Mouse (Mus musculus) layer of hippocampus, adult 9-10 months (tissue): ENCODE results near the gene Gpn2.
A peak's percentile ranks its signal among the peaks of the same experiment; 100 is the strongest.

Experiments
- DNase-seq: peaks from one replicate; pipeline ENCODE4 v3.0.0; 2022; ENCODE audit warnings: low spot score

Gpn2 gene

DNA sequence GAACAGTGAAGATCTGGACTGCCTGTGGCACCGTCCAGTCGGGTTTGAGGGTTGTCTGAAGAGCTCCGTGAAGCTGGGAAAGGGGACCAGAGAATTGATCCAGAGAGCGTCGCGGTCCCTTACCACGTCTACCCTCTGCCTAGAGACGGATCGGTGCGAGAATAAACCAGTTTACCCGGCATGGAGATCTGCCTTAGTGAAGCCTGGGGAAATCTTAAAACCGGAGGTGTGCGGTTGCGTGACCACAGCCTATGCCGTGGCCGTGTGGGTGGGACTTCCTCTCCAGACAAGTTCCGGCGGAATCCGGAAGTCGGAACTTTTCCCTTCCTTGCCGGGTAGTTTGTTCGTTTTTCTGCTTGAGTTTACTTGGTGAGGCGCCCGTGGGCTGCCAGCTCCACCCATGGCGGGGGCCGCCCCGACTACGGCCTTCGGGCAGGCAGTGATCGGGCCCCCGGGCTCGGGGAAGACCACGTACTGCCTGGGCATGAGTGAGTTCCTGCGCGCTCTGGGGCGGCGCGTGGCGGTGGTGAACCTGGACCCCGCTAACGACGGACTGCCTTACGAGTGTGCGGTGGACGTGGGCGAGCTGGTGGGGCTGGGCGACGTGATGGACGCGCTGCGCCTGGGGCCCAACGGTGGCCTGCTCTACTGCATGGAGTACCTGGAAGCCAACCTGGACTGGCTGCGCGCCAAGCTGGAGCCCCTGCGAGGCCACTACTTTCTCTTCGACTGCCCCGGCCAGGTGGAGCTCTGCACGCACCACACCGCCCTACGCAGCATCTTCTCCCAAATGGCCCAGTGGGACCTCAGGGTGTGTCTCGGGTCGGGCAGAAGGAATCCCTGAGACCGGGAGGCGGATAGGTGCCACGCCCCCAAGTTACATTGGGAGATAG lies at the start of gene Gpn2:
Gpn2 (plus strand) TSS at position 304 of the 893 bp plus-strand sequence.
- DNase-seq, result peak; percentile 50

GRCm38 (mm10) chr4:133536081-133536480 lies 48.1 kb upstream of the Gpn2 start:
- DNase-seq, result no peak

- DNase-seq, result no peak
Measured at GRCm38 (mm10) chr4:133536652-133537051, 47.5 kb upstream of the Gpn2 start.

DNA sequence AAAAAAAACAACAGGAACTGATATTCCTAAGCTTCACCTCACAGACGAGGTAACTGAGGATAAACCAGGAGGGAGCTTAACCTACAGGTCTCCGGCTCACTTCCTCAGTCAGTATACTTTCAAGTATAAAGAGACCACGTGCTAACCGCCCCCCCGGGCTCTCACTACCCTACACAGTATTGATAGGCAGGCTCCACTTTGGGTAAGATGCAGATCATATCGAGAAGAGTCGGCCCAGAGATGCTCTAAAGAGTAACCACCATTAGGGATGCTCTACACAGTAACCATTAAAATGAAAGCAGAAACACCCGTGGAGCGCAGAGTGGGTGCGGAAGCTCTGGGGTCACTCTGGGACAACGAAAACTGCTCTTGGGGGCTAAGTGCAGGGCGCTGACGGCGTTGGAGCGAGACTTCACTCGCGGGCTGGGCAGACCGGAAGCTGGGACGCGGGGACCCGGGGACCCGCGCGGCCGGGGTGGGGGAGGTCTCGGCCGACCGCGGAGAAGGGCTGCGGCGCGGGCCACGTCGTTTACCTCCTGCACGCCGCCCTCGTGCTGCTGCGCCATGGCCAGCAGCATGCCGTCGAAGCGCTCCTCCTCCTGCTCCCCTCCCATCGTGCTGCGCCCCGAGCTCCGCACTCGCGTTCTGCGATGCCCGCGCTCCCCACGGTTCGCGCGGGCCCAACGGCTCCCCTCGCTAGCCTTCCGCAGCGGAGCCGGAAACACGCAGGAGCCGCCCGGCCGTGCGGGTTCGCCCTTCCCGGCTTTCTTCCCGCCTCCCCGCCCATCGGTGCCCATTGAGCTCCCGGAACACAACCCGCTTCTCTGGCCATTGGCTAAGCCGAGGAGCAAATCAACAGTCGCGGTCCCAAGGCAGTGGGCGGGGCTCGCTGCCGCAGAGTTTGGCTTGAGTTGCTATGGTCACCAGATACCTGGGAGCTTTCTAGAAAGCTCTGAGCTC lies 38.6 kb upstream of the Gpn2 start, which contains the start of gene Nudc:
Nudc (minus strand) TSS at position 725 of the 960 bp plus-strand sequence.
- DNase-seq, result peak; percentile 82

DNA sequence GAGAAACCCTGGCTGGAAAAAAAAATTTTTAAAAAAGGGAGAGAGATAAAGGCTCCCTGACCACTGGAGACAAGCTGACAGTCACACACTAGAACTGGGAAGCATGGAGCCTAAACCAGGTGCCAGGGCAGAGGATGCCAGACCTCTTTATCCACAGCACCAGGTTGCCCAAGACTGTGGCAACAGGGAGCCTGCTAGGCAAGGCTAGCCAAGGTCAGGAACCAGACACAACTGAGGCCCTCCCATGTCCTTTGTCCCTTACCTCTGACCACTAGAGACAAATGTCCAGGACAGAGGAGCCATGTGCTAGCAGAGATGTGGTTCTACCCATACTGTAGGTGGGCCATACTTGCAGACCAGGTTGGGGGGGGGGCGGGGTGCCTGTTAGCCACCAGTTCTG lies 32.1 kb upstream of the Gpn2 start:
- DNase-seq, result no peak

- DNase-seq, result no peak
Measured at GRCm38 (mm10) chr4:133552768-133553447, 31.3 kb upstream of the Gpn2 start, which contains the start of gene Nr0b2. Gene Nr0b2 (plus strand): TSS chr4:133553376.

GRCm38 (mm10) chr4:133553448-133554330 lies 30.5 kb upstream of the Gpn2 start:
- no peak for DNase-seq

DNA sequence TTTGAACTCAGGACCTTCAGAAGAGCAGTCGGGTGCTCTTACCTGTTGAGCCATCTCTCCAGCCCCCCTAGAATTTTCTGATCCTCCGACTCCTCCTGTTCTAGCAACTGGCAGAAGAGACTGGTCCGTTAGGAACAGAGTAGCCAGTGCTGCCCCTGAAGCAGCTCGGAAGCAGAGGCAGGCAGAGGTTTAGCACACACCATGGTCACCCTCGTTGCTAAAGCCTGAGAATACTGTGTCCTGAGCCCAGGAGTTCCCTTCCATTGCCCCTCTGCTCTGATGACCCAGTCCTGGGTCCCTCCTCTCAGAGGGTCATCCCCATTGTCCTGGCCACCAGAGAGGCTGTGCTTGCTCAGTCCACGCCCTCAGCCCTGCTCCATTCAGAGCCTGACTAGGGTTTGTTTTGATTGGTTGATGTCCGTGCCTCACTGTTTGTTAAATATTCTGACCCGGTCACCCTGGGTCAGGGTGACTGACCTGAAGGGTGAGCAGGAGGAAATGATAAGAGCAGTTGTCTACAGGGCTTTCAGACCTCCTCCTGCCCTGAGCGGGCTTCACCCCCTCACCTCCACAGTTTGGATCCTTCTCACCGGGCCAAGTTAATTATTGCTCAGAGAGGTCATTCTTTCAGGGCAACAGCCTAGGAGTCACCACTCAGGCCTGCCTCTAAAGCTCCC lies 27.0 kb upstream of the Gpn2 start:
- no peak for DNase-seq

DNA sequence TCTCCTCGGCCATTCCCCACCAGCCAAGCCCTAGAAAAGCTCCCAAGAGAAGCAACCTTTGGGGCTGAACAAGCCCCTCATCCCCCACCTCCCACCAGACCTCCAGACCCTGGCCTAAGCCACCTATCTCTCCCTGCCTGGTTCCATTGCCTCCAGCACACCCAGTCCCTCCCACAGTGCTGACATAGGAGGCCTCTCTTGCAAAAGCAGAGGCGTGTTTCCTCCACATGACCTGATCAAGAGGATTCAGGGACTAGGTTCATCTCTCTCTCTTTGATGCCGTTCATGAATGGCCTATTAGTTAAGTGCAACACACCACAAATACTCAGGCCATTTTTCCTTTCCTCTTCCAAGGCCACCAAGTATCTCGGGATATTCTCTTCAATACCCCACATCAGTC lies 24.3 kb upstream of the Gpn2 start:
- no peak for DNase-seq

- DNase-seq, result no peak
Measured at GRCm38 (mm10) chr4:133561622-133562021, 22.5 kb upstream of the Gpn2 start.

DNA sequence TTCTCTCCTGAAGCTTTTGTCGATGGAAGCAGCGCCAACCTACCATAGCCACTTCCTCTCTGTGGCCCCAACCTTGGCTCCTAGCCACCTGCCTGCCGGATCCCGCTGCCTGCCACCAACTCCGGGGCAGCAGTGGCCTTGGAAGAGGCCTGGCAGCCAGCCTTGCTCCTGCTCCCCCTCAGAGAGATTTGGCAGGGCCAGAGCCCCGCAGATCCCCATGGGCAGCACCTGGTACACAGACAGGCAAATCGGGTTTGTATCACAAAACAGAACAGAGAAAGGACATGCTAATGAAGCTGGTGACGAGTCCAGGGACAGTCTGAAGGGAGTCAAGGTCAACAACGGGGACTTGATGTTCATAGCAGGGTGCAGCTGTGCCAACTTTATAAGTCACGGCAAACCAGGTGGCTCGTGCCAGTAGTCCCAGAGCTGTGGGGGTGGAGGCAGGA lies 21.0 kb upstream of the Gpn2 start:
- no peak for DNase-seq

DNA sequence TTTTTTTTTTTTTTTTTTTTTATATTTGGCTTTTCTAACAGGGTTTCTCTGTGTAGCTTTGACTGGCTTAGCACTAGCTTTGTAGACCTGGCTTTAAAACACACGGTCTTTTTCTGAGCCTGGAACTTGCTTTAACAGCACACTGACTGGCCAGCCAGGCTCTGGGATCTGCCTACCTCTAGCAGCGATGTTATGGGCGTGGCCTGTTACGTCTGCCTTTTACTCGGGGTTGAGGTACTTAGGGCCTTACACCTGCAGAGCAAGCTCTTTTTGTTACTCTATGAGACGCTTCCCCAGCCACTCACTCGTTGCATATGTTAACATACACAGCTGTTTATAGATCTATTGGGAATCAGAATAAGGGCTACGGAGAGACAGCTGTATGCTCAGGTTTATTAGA lies 16.9 kb upstream of the Gpn2 start:
- no peak for DNase-seq

DNA sequence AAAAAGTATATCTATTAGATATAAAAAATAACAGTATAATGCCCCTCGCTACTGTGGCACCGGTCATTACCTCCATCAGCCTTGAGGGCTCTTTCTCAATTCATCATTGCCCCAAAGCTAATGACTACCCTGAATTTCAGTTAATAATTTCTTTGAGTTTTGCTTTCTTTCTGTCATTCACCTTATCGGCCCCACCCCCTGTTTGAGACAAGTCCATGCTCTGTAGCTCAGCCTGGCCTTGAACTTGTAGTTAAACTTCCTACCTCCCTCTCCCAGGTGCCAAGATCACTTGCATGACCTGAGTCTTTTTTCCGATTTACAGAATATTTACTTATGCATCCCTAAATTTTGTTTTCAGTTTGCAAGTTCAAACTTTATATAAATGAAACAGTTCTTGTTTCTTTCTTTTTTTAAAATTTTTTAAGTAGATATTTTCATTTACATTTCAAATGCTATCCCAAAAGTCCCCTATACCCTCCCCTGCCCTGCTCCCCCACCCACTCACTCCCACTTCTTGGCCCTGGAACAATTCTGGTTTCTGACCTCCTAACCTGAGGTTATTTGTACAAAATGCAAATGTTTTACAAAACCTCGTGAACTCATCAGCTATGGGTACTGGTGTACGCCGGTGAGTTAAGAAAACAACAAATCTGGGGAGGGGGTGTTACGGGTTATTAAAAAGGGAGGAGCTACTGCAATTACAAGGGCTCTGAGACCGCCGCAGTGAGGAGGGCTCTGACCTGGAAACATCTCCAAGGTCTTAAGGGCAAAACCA lies 14.7 kb upstream of the Gpn2 start:
- DNase-seq, result no peak

- no peak for DNase-seq
Measured at GRCm38 (mm10) chr4:133570066-133570466, 14.1 kb upstream of the Gpn2 start.

- DNase-seq, result peak; percentile 83
Measured at GRCm38 (mm10) chr4:133574070-133574842, 9.9 kb upstream of the Gpn2 start, which contains the start of gene Gpatch3. Gene Gpatch3 (plus strand): TSS chr4:133574745.

GRCm38 (mm10) chr4:133574843-133575202 lies 9.3 kb upstream of the Gpn2 start:
- DNase-seq, result no peak

DNA sequence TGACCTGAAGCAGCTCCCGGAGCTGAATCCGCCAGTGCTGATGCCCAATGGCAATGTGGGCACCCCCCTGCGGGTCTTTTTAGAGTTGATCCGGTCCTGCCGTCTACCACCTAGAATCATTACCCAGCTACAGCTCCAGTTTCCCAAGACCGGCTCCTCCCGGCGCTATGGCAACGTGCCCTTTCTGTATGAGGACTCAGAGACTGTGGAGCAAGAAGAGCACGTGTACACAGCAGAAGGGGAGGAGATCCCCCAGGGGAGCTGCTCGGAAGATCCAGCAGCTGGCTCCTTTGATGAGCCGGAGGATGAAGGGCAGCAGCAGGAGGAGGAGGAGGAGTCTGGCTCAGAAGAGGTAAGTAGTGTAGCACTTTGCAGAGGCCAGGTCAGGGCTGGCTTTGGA lies 6.2 kb upstream of the Gpn2 start:
- DNase-seq, result no peak

GRCm38 (mm10) chr4:133583690-133584058 lies 488 bp upstream of the Gpn2 start:
- DNase-seq, result no peak

- no peak for DNase-seq
Measured at GRCm38 (mm10) chr4:133592570-133592969, 8.4 kb downstream of the Gpn2 start.
